Mouse (Mus musculus): ENCODE measurements around the gene Pde6d. TPM values are rescaled to one million over a fixed set of nuclear protein-coding genes. Genes with fewer than 3 reads are reported as not detected.

Gene Pde6d
- 28.4 TPM for polyA plus RNA-seq (2014; fragmentation: Illumina TruSeq; extraction: RNeasy Lipid Tissue Mini Kit (QIAGEN cat#74804))

DNA sequence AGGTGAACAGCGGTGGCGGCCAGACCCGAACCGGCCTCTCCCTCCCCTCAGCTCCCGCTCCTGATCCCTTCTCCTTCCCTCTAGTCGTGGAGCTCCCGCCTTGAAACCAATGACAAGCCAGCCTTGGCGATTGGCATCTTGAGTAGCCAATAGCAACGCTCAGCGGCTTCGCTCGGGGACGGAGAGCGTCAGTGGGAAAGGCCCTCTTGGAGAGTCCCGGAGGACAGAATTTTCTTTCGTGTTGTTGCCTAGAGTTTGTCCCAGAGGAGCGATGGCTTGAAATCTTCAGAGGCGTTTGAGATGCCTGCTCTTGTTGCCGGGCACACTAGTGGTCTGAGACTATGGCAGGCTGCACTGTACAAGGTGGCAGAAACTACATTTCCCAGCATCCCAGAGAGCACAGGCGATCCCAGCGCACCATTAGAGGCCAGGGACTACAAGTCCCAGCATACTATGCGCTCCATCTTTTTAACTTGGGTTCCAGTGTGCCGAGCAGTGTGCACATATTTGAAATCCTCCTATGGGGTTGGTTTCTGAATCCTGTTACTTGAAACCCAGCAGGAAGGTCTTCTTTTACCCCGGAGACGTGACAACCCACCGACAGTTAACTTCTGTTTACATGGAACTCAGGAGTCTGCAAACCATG lies at the start of gene Pde6d, which contains the start of gene Cops7b:
Gene Pde6d (minus strand): TSS at position 179 of the 646 bp plus-strand sequence.
Gene Cops7b (plus strand): TSS at position 454 of the 646 bp plus-strand sequence.

DNA sequence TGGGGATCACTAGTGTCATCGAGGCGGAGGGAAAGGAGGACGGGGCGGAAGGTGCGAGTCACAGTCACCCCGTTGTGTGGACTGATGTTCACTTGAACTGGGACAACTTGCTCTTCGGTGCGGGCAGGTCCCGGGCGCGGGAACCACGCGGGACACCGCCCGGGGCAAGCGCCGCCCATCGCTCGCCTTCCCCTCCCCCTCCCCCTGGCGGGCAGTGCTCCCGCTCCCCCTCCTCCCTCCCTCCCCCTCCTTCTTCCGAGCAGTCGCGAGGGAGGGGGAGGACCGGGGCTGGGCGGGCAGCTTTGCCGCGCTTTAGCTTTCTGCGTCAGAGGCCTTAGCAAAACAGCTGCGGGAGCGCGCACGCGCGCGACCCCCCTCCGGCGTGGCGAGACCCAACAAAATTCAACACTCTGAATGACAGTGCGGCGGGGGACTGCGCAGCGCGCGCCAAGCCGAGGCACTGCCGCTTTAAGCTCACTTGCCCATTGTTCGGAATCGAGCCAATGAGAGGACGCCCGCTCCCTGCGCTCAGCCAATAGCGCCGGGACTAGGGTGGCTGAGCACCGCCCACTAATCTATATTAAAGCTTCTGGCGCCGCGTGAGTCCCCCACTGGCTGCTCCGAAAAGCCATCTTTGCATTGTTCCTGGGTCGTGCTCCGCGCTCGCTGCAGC lies 56.2 kb downstream of the Pde6d start, which contains the start of gene Ptma:
Gene Ptma (plus strand): TSS at position 611 of the 673 bp plus-strand sequence.

Other genes with a start within 250 kb of the Pde6d start
- 872 TPM for gene Ncl, start 223.2 kb downstream of the Pde6d start, polyA plus RNA-seq (2014; fragmentation: Illumina TruSeq; extraction: RNeasy Lipid Tissue Mini Kit (QIAGEN cat#74804))
- not detected for gene Nmur1, start 156.4 kb downstream of the Pde6d start, polyA plus RNA-seq (2014; fragmentation: Illumina TruSeq; extraction: RNeasy Lipid Tissue Mini Kit (QIAGEN cat#74804))
- not detected for gene Tex44, start 156.3 kb downstream of the Pde6d start, polyA plus RNA-seq (2014; fragmentation: Illumina TruSeq; extraction: RNeasy Lipid Tissue Mini Kit (QIAGEN cat#74804))
- gene Ptma, start 55.9 kb downstream of the Pde6d start, polyA plus RNA-seq (2014; fragmentation: Illumina TruSeq; extraction: RNeasy Lipid Tissue Mini Kit (QIAGEN cat#74804)), result 4,721 TPM
- gene Cops7b, start 275 bp upstream of the Pde6d start, polyA plus RNA-seq (2014; fragmentation: Illumina TruSeq; extraction: RNeasy Lipid Tissue Mini Kit (QIAGEN cat#74804)), result 2.5 TPM
- gene Nppc, start 87.9 kb upstream of the Pde6d start, polyA plus RNA-seq (2014; fragmentation: Illumina TruSeq; extraction: RNeasy Lipid Tissue Mini Kit (QIAGEN cat#74804)), result 43.8 TPM
- 19.6 TPM for gene Dis3l2, start 121.2 kb upstream of the Pde6d start, polyA plus RNA-seq (2014; fragmentation: Illumina TruSeq; extraction: RNeasy Lipid Tissue Mini Kit (QIAGEN cat#74804))